Mouse (Mus musculus): ENCODE measurements at regions not wholly inside any gene's neighbourhood (a gene's known extent, or its start where the extent isn't known, plus 50 kb on each side); places are given as distances from the start of the nearest gene placed in this dataset.

- Histone ChIP-seq H3K27ac (no peak overlapping the region), H3K4me3 (no peak overlapping the region)
- TF ChIP-seq CTCF (IDR thresholded peaks at IDR 0.05) = no peak
- intact Hi-C loops (cut with DNase I) = no loop called here
- DNase-seq = no peak
These were observed 693.2 kb upstream of the Adgrl2 start for GRCm38 (mm10) chr3:149683561-149683960.

GRCm38 (mm10) chr3:149682246-149682645 is 691.9 kb upstream of the Adgrl2 start:
- intact Hi-C loops (cut with DNase I) = no loop called here
- H3K4me3 ChIP-seq = no peak overlapping the region
- TF ChIP-seq CTCF (IDR thresholded peaks at IDR 0.05) = no peak
- DNase-seq = no peak
- H3K27ac ChIP-seq = no peak overlapping the region

GRCm38 (mm10) chr3:149673926-149674325 is 683.6 kb upstream of the Adgrl2 start:
- TF ChIP-seq CTCF (IDR thresholded peaks at IDR 0.05) = no peak
- intact Hi-C loops (cut with DNase I) = no loop called here
- Histone ChIP-seq H3K27ac (no peak overlapping the region), H3K4me3 (no peak overlapping the region)
- no peak for DNase-seq

GRCm38 (mm10) chr3:149664624-149665023 is 674.3 kb upstream of the Adgrl2 start:
- TF ChIP-seq CTCF (IDR thresholded peaks at IDR 0.05) = no peak
- Histone ChIP-seq H3K27ac (no peak overlapping the region), H3K4me3 (no peak overlapping the region)
- intact Hi-C loops (cut with DNase I) = no loop called here
- DNase-seq = no peak

- H3K27ac ChIP-seq = no peak overlapping the region
- intact Hi-C loops (cut with DNase I) = no loop called here
- H3K4me3 ChIP-seq = no peak overlapping the region
- TF ChIP-seq CTCF (IDR thresholded peaks at IDR 0.05) = no peak
- DNase-seq = no peak
These were observed 648.0 kb upstream of the Adgrl2 start for GRCm38 (mm10) chr3:149638324-149638723.

- no peak for DNase-seq
- Histone ChIP-seq H3K4me3 (no peak overlapping the region), H3K27ac (no peak overlapping the region)
- no peak for TF ChIP-seq CTCF (IDR thresholded peaks at IDR 0.05)
- intact Hi-C loops (cut with DNase I) = no loop called here
These were observed 635.8 kb upstream of the Adgrl2 start for GRCm38 (mm10) chr3:149626186-149626585.

- intact Hi-C loops (cut with DNase I) = no loop called here
- H3K27ac ChIP-seq = no peak overlapping the region
- TF ChIP-seq CTCF (IDR thresholded peaks at IDR 0.05) = no peak
- no peak overlapping the region for H3K4me3 ChIP-seq
- no peak for DNase-seq
These were observed 635.1 kb upstream of the Adgrl2 start for GRCm38 (mm10) chr3:149625497-149625896.

GRCm38 (mm10) chr3:149625066-149625465 is 634.7 kb upstream of the Adgrl2 start:
- intact Hi-C loops (cut with DNase I) = no loop called here
- TF ChIP-seq CTCF (IDR thresholded peaks at IDR 0.05) = no peak
- Histone ChIP-seq H3K4me3 (no peak overlapping the region), H3K27ac (no peak overlapping the region)
- DNase-seq = no peak

GRCm38 (mm10) chr3:149623851-149624532 is 633.6 kb upstream of the Adgrl2 start:
- TF ChIP-seq CTCF (IDR thresholded peaks at IDR 0.05) = no peak
- no peak for DNase-seq
- H3K27ac ChIP-seq = no peak overlapping the region
- intact Hi-C loops (cut with DNase I) = no loop called here
- no peak overlapping the region for H3K4me3 ChIP-seq

GRCm38 (mm10) chr3:149603865-149604264 is 613.5 kb upstream of the Adgrl2 start:
- Histone ChIP-seq H3K27ac (no peak overlapping the region), H3K4me3 (no peak overlapping the region)
- intact Hi-C loops (cut with DNase I) = no loop called here
- no peak for DNase-seq
- TF ChIP-seq CTCF (IDR thresholded peaks at IDR 0.05) = no peak

GRCm38 (mm10) chr3:149601276-149601675 is 610.9 kb upstream of the Adgrl2 start:
- no peak for DNase-seq
- Histone ChIP-seq H3K27ac (no peak overlapping the region), H3K4me3 (no peak overlapping the region)
- no peak for TF ChIP-seq CTCF (IDR thresholded peaks at IDR 0.05)
- intact Hi-C loops (cut with DNase I) = no loop called here

- Histone ChIP-seq H3K4me3 (no peak overlapping the region), H3K27ac (no peak overlapping the region)
- DNase-seq = peak; percentile 17
- TF ChIP-seq CTCF (IDR thresholded peaks at IDR 0.05) = peak; percentile 36
- intact Hi-C loops (cut with DNase I) = no loop called here
These were observed 604.1 kb upstream of the Adgrl2 start for GRCm38 (mm10) chr3:149594470-149594869.

GRCm38 (mm10) chr3:149585769-149586168 is 595.4 kb upstream of the Adgrl2 start:
- no peak overlapping the region for H3K27ac ChIP-seq
- intact Hi-C loops (cut with DNase I) = no loop called here

GRCm38 (mm10) chr3:149581141-149581540 is 590.8 kb upstream of the Adgrl2 start:
- intact Hi-C loops (cut with DNase I) = no loop called here
- DNase-seq = no peak
- TF ChIP-seq CTCF (IDR thresholded peaks at IDR 0.05) = no peak
- Histone ChIP-seq H3K27ac (no peak overlapping the region), H3K4me3 (no peak overlapping the region)

More at GRCm38 (mm10) chr3:149585769-149586168, 595.4 kb upstream of the Adgrl2 start:
- DNase-seq = no peak
- H3K4me3 ChIP-seq = no peak overlapping the region
- TF ChIP-seq CTCF (IDR thresholded peaks at IDR 0.05) = no peak

Data from gastrocnemius, adult 2 months (tissue).